Mouse (Mus musculus): ENCODE measurements around the gene Nemp1. TPM values are rescaled to one million over a fixed set of nuclear protein-coding genes. Genes with fewer than 3 reads are reported as not detected.

Nemp1 gene
- 1 to 10 TPM; 2.7 to 4.5 TPM for total RNA-seq (2021)

DNA sequence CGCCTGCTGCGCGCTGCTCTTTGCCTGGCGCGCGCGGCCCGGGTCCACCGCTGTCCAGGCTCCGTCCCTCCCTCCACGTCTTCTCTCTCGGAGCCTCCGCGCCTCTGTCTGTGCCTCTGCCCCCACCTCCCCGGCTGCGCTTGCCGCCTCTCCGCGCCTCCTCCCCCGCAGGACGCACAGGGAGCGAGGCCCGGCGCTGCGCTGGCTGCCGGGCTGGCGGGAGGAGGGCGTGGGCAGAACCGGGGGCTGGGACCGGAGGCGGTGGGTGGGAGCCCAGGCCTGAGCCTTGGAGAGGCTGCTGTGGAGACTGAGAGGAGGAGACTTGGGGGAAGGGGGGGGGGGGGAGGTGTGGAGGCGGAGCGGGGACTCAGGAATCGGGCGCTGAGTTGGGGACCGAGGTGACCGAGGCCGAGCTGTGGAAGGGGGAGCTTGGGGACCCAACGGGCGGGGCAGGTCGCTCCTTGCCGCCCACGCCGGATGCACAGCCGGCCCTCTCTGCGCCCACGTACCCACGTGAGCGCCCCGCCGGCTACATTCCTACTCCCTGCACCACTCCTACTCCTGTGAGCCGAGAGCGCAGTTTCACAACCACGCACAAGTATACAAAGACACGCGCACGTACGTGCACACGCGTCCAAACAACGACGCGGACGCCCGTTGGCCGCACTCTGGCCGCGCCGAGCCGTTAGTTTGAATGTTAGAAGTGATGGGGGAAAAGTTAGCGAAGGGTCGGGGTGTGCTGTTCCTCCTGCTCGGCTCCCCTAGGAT, at the start of gene Nemp1:
Gene Nemp1 (plus strand): TSS at position 401 of the 768 bp plus-strand sequence.
- intact Hi-C loops (cut with DNase I), result loop anchor here (1.0 to 10.0 kb wide), 3 partner anchors 23 to 508 kb away; partner anchors contain the start of gene Mbd6
- peak; percentile 86 to 90 for DNase-seq

DNA sequence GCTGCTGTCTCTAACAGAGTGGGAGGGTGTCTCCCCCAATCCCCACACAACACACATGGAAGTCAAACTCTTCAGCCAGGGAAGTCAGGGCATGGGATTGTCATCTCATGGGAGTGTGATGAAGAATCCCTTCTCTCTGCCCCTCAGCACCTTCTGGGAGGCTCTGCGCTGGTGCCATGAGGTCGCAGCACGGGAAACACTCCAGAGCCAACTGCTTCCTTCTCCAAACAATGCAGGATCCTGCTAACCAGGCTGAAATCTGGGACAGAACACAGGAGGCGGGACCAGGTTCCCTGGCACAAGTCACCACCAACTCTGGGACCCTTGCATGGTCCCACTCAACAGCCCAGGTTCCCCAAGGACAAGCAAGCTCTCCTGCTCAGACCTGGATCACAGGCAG, 49.4 kb upstream of the Nemp1 start:
- intact Hi-C loops (cut with DNase I), result no loop called here

DNA sequence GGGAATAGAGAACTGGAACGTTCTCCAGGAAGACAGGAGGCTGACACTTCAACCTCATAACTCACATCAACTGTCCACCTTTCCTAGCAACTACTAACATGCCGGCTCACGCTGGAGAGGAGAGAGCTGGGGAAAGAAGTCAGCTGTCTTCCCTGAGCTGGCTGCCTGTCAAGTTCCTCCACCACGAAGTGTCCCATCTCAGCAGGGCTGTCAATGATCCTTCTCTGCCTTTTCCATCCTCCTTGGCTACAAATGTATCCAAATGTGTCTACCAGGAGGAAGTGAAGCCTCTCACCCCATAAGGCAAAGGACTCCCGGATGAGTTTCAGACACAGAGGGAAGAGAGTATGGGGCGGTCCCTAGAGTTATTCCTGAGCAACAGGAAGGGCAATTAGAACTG, 48.5 kb upstream of the Nemp1 start:
- intact Hi-C loops (cut with DNase I), result no loop called here
- DNase-seq, result no peak

More for the DNA sequence above, 49.4 kb upstream of the Nemp1 start:
- DNase-seq, result no peak

DNA sequence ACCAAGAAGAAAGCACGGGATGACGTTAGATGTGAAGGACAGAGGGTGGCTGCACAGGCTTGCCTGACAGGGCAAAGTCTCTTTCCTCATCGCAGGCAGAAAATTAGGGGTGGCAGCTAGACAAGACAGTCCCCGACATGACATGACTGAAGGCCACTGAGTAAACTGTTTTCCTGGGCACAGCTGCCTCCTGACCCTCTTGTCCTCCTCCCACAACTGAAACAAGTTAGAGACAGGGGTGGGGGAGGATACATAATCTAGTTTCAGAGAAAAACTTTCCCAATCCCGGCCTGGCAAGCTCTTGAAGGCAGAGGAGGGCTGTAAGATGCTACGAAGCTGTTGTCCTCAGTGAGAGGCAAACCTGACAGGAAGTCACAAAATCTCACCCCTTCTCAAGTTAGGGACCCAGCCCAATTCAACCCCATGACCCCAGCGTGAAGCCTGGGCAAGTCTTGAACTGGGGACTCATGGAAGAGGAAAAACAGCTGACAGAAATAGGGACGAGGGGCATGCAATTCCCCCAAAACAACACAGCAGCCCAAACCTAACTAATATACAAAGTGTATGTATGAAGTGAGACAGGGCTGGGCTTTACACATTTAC, 47.5 kb upstream of the Nemp1 start:
- DNase-seq, result no peak
- intact Hi-C loops (cut with DNase I), result no loop called here

DNA sequence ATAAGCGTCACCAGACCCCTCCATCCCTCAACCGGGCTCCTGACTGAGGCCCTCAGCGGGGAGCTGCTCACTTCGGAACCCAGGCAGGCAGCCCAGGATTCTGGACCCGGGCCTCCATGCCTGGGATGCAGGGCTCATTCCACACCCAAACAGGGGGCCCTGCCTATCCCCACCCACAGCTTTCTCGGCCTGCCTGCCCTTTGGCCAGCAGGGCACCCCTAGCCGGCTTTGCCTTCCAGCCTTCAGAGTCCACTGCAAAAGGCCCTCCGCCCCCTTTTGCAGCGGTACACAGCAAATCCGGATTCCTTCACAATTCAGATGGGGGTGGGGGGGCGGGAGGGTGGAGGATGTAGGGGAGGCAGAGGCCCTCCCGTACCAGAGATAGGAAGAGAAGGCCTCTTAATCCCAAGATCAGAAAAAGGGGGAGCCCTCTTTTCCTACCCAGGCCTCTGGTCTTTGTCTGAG, 46.7 kb upstream of the Nemp1 start:
- no peak for DNase-seq
- intact Hi-C loops (cut with DNase I), result loop anchor here (1.0 kb wide), 1 partner anchor 15 kb away; no protein-coding TSS in a partner anchor

DNA sequence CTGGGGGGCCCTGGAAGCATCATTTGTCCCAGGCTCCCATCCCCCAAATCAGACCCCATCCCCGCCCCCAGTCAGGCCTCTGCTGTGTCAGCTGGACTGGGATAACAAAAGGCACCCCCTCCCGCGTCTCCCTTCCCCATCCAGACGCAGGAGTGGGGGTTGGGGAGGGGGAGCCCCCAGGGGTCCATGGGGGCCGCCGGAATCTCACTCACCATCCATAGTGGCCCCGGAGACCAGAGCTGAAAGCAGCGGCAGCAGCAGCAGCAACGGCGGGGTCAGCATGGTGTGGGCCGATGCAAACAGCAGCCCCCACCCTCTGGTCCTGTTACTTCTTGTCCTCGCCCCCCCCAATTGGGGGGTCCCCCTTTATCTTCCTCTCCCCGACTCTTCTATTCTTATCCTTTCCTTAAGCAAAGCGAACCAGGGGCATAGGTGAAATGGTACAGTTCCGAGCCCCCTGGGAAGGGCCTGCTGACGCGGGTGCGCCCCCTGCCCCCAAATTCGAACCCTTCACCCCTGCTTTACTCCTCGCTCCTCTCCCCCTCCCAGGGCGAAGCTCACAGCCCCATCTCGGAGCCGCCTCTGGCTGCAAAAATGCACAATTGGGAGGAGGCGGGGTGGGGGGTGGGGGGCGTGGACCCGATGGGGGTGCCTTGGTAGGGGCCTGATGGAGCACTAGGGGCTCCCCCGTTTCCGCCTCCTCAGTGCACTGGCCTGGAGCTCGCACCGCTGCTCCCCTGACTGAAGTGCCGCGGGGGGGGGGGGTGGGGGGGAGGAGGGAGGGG, 46.1 kb upstream of the Nemp1 start, which contains the start of gene Lrp1:
Gene Lrp1 (minus strand): TSS at position 743 of the 785 bp plus-strand sequence.
- DNase-seq, result peak in 1 of 2 experiments; percentile 55

DNA sequence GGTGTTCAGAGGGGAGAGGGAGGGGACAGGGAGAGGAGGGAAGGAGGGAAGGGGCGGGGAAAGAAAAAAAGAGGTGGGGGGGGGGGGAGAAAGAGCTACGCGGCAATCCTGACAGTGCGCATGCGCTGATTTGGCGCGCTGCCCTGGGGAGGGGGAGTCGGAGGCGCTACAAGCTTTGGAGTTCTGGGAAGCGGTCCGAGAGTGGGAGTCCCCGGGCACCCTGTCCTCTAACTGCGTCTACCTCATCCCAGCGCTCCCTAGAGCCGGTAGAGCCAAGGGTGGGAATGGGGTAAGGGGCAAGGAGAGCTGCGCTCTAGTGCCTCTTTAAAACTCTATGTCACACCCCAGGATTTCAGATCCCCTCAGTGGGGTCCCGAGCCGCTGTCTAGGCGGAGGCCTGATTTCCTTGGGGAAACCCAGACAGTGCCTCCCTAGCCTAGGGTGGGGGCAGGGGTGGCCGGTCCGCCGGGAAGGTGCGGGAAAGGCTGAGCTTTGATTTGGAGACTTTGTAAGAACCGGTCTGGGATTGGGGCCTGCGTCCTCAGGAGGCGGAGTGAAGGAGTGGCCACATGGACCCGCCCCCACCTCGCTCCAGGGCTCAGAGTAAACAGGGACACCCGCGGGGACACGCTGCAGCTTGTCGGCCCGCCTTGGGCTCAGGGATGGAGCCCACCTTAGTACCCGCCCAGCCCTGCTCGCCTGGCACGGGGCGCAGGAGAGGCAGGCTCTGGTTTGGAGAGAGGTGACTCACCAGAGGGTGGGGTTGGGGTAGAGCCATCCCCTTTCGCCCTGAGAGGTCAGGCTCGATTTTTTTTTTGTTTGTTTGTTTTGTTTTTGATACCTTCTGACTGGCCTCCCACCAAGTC, 45.3 kb upstream of the Nemp1 start:
- peak; percentile 89 to 91 for DNase-seq
- intact Hi-C loops (cut with DNase I), result loop anchor here (2.0 kb wide), 1 partner anchor 53 kb away; no protein-coding TSS in a partner anchor

More for the DNA sequence above, 46.1 kb upstream of the Nemp1 start, which contains the start of gene Lrp1:
- intact Hi-C loops (cut with DNase I), result loop anchor here (1.0 kb wide), 1 partner anchor 15 kb away; no protein-coding TSS in a partner anchor

DNA sequence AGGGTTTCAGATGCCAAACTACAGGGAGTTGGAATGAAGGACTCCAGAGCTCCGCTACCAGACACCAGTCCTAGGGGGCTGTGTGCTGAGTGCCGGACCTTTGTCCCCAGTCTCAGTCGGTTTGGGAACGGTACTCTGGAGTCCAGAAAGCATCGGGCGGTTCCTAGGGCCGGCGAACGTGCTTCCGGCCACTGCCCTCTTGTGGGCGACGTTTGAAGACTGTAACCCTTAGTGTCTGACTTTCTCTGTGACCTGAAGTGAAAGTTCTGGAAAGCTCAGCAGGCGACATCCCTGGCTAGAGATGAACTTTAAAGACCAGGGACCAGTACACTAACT, 44.7 kb upstream of the Nemp1 start:
- peak in 1 of 2 experiments; percentile 78 for DNase-seq
- intact Hi-C loops (cut with DNase I), result loop anchor here (2.0 kb wide), 1 partner anchor 53 kb away; no protein-coding TSS in a partner anchor

DNA sequence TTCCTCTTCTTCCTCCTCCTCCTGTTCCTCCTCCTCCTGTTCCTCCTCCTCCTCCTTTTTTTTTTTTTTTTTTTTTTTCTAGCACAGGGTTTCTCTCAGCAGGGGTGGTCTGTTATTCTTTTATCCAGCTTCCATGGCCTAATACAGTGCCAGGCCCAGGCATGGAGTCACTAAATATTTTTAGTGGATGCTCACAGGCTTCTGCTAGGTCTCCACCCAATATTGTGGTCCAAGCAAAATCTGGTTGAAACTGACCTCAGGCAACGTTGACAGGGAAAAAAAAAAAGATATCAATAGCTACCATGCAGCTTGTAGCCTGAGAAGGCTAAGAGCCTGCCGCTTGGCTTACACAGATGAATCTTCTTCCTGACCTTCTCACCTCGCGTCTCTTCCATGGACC, 44.0 kb upstream of the Nemp1 start:
- intact Hi-C loops (cut with DNase I), result loop anchor here (2.0 kb wide), 1 partner anchor 54 kb away; no protein-coding TSS in a partner anchor
- no peak for DNase-seq

DNA sequence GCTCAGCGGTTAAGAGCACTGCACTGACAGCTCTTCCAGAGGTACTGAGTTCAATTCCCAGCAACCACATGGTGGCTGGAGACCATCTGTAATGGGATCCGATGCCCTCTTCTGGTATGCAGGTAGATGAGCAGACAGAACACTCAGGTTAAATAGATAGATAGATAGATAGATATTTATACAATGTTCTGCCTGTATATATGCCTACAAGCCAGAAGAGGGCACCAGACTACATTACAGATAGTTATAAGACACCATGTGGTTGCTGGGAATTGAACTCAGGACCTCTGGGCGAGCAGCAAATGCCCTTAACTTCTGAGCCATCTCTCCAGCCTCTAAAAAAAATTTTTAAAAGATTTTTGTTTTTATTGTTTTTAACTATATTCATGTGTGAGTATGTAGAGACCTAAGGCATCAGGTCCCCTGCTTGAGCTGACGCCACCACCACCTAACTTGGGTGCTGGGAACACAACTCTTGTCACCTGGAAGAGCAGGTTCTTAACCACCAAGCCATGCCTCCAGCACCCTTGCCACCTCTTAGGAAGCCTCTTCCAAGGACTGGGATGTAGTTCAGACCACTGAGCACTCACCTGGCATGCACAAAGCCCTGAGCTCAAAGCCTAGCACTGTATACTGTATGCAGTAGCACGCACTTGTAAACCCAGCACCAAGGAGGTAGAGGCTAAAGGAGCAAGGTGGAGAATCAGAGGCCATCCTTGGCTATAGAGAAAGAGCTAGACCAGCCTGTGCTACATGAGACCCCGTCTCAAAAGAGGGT, 43.1 kb upstream of the Nemp1 start:
- intact Hi-C loops (cut with DNase I), result loop anchor here (2.0 kb wide), 1 partner anchor 55 kb away; no protein-coding TSS in a partner anchor
- DNase-seq, result no peak

DNA sequence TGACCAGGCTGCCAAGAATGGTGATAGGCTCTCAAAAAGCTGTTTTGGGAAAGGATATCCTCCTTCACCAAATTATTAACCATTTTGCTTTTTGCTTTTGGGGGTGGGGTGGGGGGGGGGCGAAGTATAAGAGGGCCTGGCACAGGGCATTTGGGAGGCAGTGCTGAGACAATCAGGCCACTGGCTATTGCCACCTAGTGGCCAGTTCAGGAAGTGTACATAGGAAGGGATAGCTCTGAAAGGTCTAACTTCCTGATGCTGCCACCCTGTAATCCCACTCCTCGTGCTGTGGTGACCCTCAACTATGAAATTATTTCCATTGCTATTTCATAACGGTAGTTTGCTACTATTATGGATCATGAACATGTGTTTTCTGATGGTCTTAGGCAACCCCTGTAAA, 40.3 kb upstream of the Nemp1 start:
- intact Hi-C loops (cut with DNase I), result loop anchor here (2.0 kb wide), 1 partner anchor 50 kb away; no protein-coding TSS in a partner anchor
- no peak for DNase-seq

DNA sequence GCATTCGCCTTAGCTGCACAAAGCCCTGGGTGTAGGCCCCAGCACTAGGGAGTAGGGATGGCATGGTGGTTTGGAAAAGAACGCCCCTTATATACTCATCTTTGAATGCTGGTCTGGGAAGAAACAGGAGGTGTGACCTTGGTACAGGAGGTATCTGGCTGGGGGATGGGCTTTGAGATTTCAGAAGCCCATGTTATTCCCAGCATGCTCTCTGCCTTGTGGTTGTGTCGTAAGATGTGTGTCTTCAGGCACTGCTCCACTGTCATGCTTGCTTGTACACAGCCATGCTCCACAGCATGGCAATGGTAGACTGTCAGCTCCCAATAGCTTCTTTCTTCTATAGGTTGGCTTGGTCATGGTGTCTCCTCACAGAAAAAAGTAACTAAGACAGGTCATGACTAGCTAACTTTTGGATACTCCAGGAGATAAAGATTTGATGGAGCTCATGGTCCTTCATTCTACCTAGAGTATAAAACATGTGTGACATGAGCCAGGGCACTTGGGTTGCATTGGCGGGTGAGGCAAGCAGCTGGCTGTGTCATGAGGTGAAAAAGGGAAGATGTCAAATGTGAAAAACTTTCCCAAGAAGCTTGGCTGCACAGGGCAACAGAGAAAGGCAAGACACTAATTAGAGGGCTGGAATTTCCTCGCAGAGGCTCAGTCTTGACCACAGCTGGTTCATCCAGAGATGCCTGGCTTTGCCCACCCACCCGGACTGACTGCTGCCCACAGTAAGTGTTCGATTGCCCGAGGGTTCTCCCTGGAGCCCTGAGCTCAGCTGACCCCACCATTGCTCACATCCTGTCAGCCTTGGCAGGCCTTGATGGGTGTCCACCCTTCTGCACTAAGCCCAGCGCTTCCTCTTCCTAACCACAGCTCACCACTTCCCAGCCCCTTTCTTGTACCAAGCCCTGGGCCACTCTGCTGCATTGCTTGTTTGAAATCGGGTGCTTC, 35.2 kb upstream of the Nemp1 start:
- intact Hi-C loops (cut with DNase I), result no loop called here
- DNase-seq, result peak; percentile 53 to 58

DNA sequence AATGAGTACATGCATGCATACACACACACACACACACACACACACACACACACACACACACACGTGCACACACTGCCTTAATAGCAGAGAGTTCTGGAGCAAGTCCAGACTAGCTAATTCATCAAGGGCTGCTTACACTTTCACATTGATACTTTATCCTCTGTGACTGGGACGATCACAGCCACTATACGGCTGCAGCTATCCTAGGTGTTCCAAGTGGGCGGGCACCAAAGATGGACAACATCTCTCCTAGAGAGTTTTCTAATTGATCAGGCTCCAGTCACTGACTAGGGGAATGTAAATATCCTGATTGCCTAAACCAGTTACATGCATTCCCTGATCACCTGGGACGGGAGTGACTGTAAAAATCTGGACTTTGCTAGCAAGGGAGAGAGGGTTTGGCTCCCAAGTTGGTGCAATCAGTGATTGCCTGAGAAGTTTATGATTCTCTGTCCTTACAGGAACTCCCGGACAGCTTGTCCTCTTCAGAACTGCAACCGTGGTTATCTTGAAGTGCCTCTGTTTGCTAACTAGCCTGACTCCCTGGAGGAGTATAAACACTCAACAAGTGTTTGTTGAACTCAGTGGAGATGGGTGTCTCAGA, 33.9 kb upstream of the Nemp1 start:
- intact Hi-C loops (cut with DNase I), result no loop called here

DNA sequence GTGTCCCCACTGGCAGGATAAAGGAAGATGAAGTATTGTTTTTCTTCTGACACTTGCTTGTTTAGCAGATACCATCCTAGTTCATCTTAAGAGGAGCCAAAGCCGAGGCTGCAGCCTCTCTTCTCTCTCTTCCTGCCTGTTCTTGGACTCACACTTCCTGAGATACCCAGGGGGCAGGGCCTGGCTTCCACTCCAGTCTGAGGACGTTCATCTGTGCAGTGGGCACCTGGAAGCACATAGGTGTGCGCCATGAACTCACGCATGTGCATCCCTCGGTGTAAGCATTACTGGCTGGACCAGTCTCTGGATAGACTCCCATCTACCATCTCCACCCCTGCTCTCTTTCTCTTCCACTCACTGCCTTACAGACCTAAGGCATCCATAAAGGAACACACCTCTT, 26.3 kb upstream of the Nemp1 start:
- intact Hi-C loops (cut with DNase I), result loop anchor here (5.0 kb wide), 1 partner anchor 112 kb away; the partner anchor contains the start of gene Gpr182
- DNase-seq, result no peak

More for the DNA sequence above, 33.9 kb upstream of the Nemp1 start:
- DNase-seq, result no peak

DNA sequence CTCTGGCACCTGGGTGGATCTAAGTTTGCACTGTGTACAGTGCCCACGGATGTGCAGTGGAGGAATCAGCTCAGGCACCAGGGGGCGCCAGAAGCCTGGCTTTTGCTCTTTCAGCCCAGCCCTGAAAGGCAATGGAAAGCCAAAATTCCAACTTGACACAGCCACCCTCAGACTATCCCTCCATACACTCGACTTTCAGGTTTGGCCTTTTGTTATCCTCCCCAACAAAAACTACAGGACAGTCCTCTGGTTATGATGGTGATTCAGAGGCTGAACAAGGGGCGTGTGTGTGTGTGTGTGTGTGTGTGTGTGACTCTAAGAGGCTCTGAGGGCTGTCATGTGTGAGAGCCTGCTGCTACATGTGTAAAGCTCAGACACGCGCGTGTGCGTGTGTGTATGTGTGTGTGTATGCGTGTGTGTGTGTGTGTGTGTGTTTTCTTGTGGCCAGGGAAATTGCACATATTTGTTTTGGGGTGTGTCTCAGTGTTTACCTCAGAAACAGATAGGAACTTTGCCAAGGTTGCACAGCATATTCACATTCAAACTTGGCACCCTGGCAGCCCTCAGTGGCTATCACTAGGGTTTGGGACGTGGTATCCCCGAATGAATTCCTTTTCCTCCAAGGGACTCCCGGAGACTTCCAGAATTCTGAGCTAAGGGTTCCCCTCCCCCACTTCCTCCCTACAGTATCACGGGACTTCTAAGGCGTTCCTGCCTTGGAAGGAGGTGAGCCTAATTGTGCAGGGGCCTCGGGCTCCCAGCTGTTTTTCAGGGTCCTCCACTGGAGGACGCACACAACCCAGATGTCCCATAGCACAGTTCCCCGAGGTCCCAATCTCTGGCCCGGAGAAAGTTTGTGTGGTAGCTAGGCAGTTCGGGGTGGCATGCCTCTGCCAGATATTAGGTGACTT, 24.6 kb upstream of the Nemp1 start:
- DNase-seq, result peak; percentile 93 to 95
- intact Hi-C loops (cut with DNase I), result loop anchor here (1.0 to 5.0 kb wide), 3 partner anchors 97 to 295 kb away; partner anchors contain the start of genes Gpr182 and Zbtb39
